Mouse (Mus musculus): ENCODE measurements around the gene 0610009B22Rik.
A peak's percentile ranks its signal among the peaks of the same experiment; 100 is the strongest.
"Not testable (repeated sequence)": the region's sequence is repeated elsewhere in the genome, so short reads cannot be mapped to it uniquely, and the experiment has no call there.

Gene 0610009B22Rik

DNA sequence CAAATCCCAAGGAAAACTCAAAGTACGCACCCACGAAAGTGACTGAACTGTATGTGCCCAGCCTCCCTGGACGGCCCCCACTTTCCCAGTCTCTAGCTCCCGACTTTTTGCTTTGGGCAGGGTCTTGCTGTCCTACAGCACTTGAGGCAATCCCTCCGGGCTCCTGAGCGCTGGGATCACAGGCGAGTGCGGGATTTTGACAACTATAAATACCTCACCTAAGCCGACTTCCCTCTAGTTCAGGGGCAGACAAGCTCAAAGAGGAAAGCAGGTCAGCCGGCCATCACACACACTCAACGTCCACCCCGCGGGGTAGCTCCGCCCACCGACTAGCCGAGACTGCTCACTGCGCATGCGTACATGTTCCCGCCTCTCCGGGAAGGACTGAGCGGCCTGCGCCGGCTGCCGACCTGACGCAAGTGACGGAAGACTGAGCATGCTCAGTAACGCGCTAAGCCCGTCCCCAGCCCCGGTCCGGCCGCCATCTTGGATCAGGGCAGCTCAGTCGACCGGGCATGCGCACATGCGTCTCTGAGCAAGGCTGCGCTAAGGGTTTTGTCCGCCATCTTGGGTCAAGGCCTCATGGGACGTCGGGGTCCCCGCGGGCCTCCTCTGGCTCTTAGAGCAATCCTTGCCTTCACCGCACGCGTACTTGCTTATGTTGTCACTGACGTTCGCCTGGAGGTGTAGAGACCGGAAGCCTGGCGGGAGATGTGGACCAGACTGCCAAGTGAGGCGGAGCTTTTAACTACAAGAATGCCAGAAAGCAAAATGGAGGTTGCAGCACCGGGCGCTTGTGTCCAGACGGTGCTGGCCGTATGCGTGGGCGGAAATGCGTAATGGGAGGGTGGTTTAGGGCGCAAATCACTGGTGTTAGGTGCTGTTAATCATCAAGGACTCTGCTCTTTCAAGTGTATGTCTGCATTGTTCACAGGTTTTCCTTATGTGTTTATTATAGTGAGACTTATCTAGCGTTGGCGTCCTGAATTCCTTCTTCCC lies at the start of gene 0610009B22Rik:
0610009B22Rik (minus strand) TSS at position 545 of the 999 bp plus-strand sequence.
- DNase-seq (ENCODE audit: extremely low read depth, insufficient read length, low spot score) = peak; percentile 100

GRCm38 (mm10) chr11:51734218-51734617 lies 45.5 kb upstream of the 0610009B22Rik start:
- not testable (repeated sequence) for DNase-seq (ENCODE audit: extremely low read depth, insufficient read length, low spot score)

- DNase-seq (ENCODE audit: extremely low read depth, insufficient read length, low spot score) = no peak
Measured at GRCm38 (mm10) chr11:51732883-51733282, 44.2 kb upstream of the 0610009B22Rik start.

DNA sequence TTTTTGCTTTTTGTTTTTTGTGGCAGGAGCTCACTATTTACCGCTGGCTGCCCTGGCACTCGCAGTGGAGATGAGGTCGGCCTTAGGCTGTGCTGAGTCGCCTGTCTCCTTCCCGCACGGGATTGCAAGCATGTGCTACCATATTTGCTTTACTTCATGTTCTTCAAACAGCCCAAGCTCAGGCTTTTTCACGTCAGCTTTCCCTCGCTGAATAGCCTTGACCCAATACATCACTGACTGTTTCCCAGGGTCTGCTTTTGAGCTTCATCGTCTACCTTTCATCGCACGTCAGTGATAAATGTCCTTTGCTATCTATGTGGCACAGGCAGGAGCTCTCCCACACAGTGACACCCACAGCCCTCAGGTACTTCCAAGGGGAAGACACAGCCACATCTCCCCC lies 32.4 kb upstream of the 0610009B22Rik start:
- no peak for DNase-seq (ENCODE audit: extremely low read depth, insufficient read length, low spot score)

GRCm38 (mm10) chr11:51707080-51707479 lies 18.4 kb upstream of the 0610009B22Rik start:
- DNase-seq (ENCODE audit: extremely low read depth, insufficient read length, low spot score) = no peak

- DNase-seq (ENCODE audit: extremely low read depth, insufficient read length, low spot score) = no peak
Measured at GRCm38 (mm10) chr11:51706451-51706850, 17.8 kb upstream of the 0610009B22Rik start.

- DNase-seq (ENCODE audit: extremely low read depth, insufficient read length, low spot score) = peak; percentile 77
Measured at GRCm38 (mm10) chr11:51703379-51703998, 14.8 kb upstream of the 0610009B22Rik start.

GRCm38 (mm10) chr11:51702831-51703230 lies 14.2 kb upstream of the 0610009B22Rik start:
- no peak for DNase-seq (ENCODE audit: extremely low read depth, insufficient read length, low spot score)

- no peak for DNase-seq (ENCODE audit: extremely low read depth, insufficient read length, low spot score)
Measured at GRCm38 (mm10) chr11:51694984-51695383, 6.3 kb upstream of the 0610009B22Rik start.

DNA sequence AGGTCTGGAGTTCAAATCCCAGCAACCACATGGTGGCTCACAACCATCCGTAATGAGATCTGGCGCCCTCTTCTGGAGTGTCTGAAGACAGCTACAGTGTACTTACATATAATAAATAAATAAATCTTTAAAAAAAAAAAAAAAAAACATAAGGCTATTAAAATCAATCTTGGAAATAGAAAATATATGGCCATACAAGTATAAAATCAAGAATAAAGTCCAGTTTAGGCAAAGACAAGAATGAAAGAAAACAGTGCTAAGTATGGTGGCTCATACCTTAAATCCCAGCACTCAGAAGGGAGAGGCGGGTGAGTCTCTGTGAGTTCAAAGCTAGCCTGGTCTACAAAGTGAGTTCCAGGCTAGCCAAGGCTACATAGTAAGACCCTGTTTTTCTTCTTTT lies 1.9 kb upstream of the 0610009B22Rik start:
- not testable (repeated sequence) for DNase-seq (ENCODE audit: extremely low read depth, insufficient read length, low spot score)

DNA sequence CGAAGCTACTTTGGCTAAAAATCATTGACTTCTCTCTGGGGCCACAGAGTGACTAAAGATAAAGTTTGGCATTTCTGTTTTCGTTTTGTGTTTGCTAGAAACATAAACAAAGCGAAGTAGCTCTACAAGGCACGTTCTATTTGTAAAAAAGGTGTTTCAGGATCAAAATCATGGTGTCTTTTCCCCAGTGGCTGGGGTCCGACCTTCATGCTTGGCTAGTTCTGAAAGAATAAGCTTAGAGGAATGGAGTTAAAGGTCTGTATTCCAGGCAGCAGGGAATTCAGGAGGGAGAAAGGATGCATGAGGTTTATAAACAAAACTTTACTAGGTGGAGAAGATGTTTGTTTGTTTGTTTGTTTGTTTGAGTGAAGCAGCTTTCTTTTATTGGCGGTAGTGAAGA lies 669 bp upstream of the 0610009B22Rik start:
- no peak for DNase-seq (ENCODE audit: extremely low read depth, insufficient read length, low spot score)

GRCm38 (mm10) chr11:51681976-51682374 lies 6.7 kb downstream of the 0610009B22Rik start:
- no peak for DNase-seq (ENCODE audit: extremely low read depth, insufficient read length, low spot score)

GRCm38 (mm10) chr11:51681324-51681975 lies 7.2 kb downstream of the 0610009B22Rik start:
- DNase-seq (ENCODE audit: extremely low read depth, insufficient read length, low spot score) = peak; percentile 27

DNA sequence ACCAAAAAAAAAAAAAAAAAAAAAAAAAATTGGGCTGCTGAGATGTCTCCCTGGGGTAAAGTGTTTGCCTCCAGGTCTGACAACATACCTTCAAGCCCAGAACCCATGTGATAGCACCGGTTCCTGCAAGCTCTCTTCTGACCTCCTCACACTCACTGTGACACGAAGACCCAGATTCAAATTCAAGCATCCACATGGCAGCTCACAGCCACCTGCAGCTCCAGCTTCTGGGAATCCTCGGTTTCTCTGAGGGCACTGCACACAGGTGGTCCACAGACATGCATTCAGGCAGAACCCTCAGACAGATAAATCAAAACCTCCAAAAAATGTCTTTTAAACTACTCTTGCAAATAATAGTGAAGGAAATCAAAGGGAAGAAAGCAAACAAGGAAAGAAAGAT lies 9.2 kb downstream of the 0610009B22Rik start:
- no peak for DNase-seq (ENCODE audit: extremely low read depth, insufficient read length, low spot score)

DNA sequence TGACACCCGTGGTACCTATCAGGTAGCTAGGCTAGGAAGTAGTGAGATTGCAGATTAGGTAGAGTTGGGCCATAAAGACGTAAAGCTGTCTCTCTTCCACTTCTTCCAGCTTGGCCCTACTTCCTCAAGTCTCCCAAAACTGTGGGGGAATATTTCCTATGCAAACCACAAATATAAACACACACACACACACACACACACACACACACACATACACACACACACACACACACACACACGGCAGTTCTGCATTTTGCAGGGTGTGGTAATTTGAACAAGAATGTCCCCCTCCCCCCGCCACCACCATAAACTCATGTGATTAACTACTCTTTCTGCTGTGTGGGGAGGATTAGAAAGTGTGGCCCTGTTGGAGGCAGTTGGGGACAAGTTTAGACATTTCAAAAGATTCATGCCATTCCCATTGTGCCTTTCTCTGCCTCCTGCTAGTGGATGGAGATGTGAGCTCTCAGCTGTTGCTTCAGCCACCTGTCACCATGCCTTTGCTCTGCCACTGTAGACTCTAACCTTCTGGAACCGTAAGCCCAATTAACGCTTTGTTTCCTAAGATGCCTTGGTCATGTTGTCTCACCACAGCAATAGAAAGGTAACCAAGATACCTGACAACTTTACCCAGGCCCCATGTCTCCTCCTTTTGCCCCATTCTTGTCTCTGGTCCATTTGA lies 10.8 kb downstream of the 0610009B22Rik start:
- no peak for DNase-seq (ENCODE audit: extremely low read depth, insufficient read length, low spot score)

GRCm38 (mm10) chr11:51675386-51675785 lies 13.3 kb downstream of the 0610009B22Rik start:
- no peak for DNase-seq (ENCODE audit: extremely low read depth, insufficient read length, low spot score)

DNA sequence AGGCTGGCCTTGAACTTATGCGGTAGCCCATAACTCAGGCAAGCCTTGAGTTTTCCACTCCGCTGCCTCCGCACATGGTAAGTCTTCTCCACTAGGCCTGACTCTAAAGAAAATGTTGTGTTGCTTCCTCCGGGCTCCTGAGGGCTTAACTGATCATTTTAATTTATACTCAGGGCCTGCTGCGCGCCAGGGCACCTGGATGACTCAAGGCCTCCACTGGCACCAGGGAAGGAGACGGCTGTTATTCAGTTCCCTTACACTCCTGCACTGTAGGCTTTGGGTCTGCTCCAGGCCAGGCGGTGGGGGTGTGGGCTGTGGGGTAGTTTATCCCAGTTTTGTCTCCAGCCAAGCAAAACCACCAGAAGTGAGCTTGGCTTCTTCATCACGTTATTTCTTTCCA lies 15.4 kb downstream of the 0610009B22Rik start:
- peak; percentile 39 for DNase-seq (ENCODE audit: extremely low read depth, insufficient read length, low spot score)

DNA sequence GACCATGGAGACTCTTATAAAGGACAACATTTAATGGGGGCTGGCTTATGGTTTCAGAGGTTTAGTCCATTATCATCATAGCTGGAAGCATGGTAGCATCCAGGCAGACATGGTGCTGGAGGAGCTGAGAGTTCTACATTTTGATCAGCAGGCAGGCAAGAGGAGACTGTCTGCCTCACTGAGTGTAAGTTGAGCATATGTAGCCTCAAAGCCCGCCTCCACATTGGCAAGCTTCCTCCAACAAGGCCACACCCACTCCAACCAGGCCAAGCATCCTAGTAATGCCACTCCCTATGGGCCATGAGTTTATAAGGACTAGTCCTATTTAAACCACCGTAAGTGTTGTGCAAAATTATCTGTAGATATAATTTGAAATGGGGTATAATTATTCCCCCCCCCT lies 17.3 kb downstream of the 0610009B22Rik start:
- peak; percentile 59 for DNase-seq (ENCODE audit: extremely low read depth, insufficient read length, low spot score)

DNA sequence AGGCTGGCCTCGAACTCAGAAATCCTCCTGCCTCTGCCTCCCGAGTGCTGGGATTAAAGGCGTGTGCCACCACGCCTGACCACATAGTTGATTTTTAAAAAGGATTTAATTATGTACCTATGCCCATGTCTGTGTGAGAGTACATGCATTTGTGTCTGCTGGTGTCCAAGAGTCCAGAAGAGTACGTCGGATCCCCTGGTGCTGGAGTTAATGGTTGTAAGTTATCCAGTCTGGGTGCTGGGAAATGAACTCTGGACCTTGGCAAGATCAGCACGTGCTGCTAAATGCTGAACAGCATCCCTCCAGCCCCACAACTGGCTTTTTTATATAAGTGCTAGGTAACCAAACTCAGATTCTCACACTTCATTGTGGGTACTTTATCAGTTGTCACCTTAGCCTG lies 17.8 kb downstream of the 0610009B22Rik start:
- DNase-seq (ENCODE audit: extremely low read depth, insufficient read length, low spot score) = no peak

- DNase-seq (ENCODE audit: extremely low read depth, insufficient read length, low spot score) = not testable (repeated sequence)
Measured at GRCm38 (mm10) chr11:51664747-51665146, 23.9 kb downstream of the 0610009B22Rik start.

DNA sequence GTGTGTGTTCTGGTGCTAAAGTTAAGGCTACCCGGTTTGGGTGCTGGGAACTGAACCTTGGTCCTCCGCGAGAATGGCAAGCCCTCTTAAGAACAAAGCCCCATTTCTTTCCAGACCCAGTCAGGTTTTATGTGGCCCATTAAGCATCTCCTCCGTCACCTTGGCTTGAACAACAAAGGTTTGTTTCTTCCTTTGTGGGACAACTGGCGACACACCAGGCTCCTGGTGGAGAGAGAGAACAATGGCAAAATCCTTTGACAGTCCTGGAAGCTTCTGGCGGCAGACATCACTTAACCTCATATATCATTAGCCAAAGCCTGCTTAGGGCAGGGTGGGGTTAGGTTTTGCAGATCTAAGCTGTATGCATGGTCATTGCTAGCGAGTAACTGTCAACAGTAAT lies 26.0 kb downstream of the 0610009B22Rik start:
- no peak for DNase-seq (ENCODE audit: extremely low read depth, insufficient read length, low spot score)

Data from 3134 (cell line).